ENCODE assay signal across 12 mouse cellular contexts in the genomic region with DNA sequence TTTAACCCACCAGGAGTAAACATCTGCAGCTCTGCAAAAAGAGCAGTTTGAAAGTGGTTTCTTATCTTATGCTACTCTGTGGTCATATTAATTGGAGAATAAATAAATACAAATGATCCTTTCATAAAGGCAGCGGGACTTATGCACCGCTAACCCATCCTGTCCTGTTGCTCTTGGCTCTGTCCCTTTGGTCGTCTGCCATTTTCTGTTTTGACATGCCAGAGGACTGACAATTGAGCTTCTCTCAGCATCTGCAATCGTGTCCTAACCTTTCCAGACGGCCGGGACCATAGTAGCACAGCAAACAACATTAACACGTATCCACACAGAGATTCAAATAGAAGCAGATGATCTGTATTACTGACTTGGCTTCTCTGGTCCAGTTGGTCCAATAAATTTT. TPM values are rescaled to one million over a fixed set of nuclear protein-coding genes. Genes with fewer than 3 reads are reported as not detected.
A peak's percentile ranks its signal among the peaks of the same experiment; 100 is the strongest.
DNase-seq lines count a peak whose midpoint lies in the region; ATAC-seq and TF ChIP-seq lines count a peak whose summit lies in the region.
"Had no signal": no experiment of that assay in that cellular context is flagged by ENCODE, and none has a peak within 500 bp of the region (broad histone marks: within the 10 kb centered on the region; RNA-seq: fewer than 3 reads in every experiment).

No protein-coding gene starts in this region.

- no peak overlapping the region for H3K9ac ChIP-seq in lung, embryonic 14.5 days
- H3K9ac ChIP-seq in kidney, embryonic 16.5 days (replicated peaks; ENCODE audit: low read length), result no peak overlapping the region
- no peak overlapping the region for H3K9ac ChIP-seq in intestine, postnatal 0 days (ENCODE audit: low read depth, low read length)

- 36% methylated on average over 7 of the region's 7 CpGs for WGBS in lung, embryonic 14.5 days
- WGBS in kidney, embryonic 16.5 days, result 66% methylated on average over 7 of the region's 7 CpGs
- 70% methylated on average over 7 of the region's 7 CpGs for WGBS in intestine, postnatal 0 days

- no peaks in the 10 kb centered on the region for H3K4me1 ChIP-seq in lung, embryonic 14.5 days (ENCODE audit: insufficient read depth)
- H3K4me1 ChIP-seq in kidney, embryonic 16.5 days (ENCODE audit: insufficient read depth, low read length), result peaks cover 10% of the 10 kb centered on the region
- H3K4me1 ChIP-seq in intestine, postnatal 0 days (replicated peaks; ENCODE audit: control insufficient read depth, insufficient read depth, low read length), result no peaks in the 10 kb centered on the region

- no peak overlapping the region for H3K4me3 ChIP-seq in lung, embryonic 14.5 days (ENCODE audit: low read depth, low read length)
- no peak overlapping the region for H3K4me3 ChIP-seq in kidney, embryonic 16.5 days (ENCODE audit: low read length)
- no peak overlapping the region for H3K4me3 ChIP-seq in intestine, postnatal 0 days (ENCODE audit: low read depth, low read length)

- no peaks in the 10 kb centered on the region for H3K27me3 ChIP-seq in lung, embryonic 14.5 days (ENCODE audit: insufficient read depth, low read length)
- no peaks in the 10 kb centered on the region for H3K27me3 ChIP-seq in kidney, embryonic 16.5 days (ENCODE audit: insufficient read depth, low read length)
- no peaks in the 10 kb centered on the region for H3K27me3 ChIP-seq in intestine, postnatal 0 days (replicated peaks; ENCODE audit: control insufficient read depth, insufficient read depth, low read length)

- TF ChIP-seq CTCF in lung, embryonic 14.5 days (IDR thresholded peaks at IDR 0.05; ENCODE audit: low read depth), result no peak
- TF ChIP-seq CTCF in intestine, postnatal 0 days (IDR thresholded peaks at IDR 0.05; ENCODE audit: low read depth), result no peak

- no peak overlapping the region for H3K4me2 ChIP-seq in lung, embryonic 14.5 days
- H3K4me2 ChIP-seq in kidney, embryonic 16.5 days (replicated peaks; ENCODE audit: low read depth, low read length), result no peak overlapping the region
- H3K4me2 ChIP-seq in intestine, postnatal 0 days (replicated peaks; ENCODE audit: low read depth), result no peak overlapping the region

- H3K9me3 ChIP-seq in lung, embryonic 14.5 days (ENCODE audit: low read depth, low read length), result no peaks in the 10 kb centered on the region
- H3K9me3 ChIP-seq in kidney, embryonic 16.5 days (ENCODE audit: low read length), result no peaks in the 10 kb centered on the region
- H3K9me3 ChIP-seq in intestine, postnatal 0 days (ENCODE audit: control insufficient read depth), result no peaks in the 10 kb centered on the region

- H3K36me3 ChIP-seq in lung, embryonic 14.5 days (ENCODE audit: insufficient read depth), result no peaks in the 10 kb centered on the region
- no peaks in the 10 kb centered on the region for H3K36me3 ChIP-seq in kidney, embryonic 16.5 days (ENCODE audit: insufficient read depth, low read length)
- no peaks in the 10 kb centered on the region for H3K36me3 ChIP-seq in intestine, postnatal 0 days (ENCODE audit: control insufficient read depth, insufficient read depth)

- H3K27ac ChIP-seq in lung, embryonic 14.5 days (ENCODE audit: low read depth), result no peak overlapping the region
- H3K27ac ChIP-seq in kidney, embryonic 16.5 days (ENCODE audit: low read length), result no peak overlapping the region
- no peak overlapping the region for H3K27ac ChIP-seq in intestine, postnatal 0 days (ENCODE audit: low read depth, low read length)
- H3K27ac ChIP-seq: kidney, postnatal 0 days had no signal

- peak; percentile 49 for DNase-seq in adrenal gland, postnatal 10 days
- no peak for DNase-seq in adrenal gland, adult 18-20 months (ENCODE audit: low spot score in 2 of 2)
- DNase-seq in lung, embryonic 14.5 days, result peak; percentile 58
- DNase-seq in lung, postnatal 25 days (ENCODE audit: low spot score), result no peak
- DNase-seq in heart, adult 8-10 months (ENCODE audit: low spot score), result peak; percentile 74
- no peak for DNase-seq in embryo, embryonic 10.5 days (ENCODE audit: low spot score)

- ATAC-seq in lung, embryonic 14.5 days (ENCODE audit: insufficient read depth), result peak; percentile 44; the same call in 1 of the 2 replicates
- ATAC-seq in kidney, embryonic 16.5 days (ENCODE audit: low FRiP score, low TSS enrichment), result peak; percentile 35; the same call in 1 of the 2 replicates
- no peak for ATAC-seq in intestine, postnatal 0 days

RNA-seq across cellular contexts. Expression of gene Col6a6, which starts 53.1 kb away (rescaled TPM):
- total RNA-seq in adrenal gland, postnatal 10 days (2021), result 10 to 100 TPM in 1 of 2 experiments, 1 to 10 TPM in 1; 9.3 to 11.5 TPM
- 1 to 10 TPM in 1 of 2 experiments, under 1 TPM in 1; 0.96 to 2.1 TPM for total RNA-seq in adrenal gland, adult 18-20 months (2021)
- polyA plus RNA-seq in lung, embryonic 14.5 days (2014; fragmentation: Nextera tagmentation; extraction: Ambion mirVana), result 1.3 and 1.6 TPM in 2 replicates
- total RNA-seq in heart, adult 8-10 months (2022), result 1 to 10 TPM; 2.3 to 4.3 (median 3.4) TPM
- 0.92 and 1.1 TPM in 2 replicates for polyA plus RNA-seq in kidney, embryonic 16.5 days (2015; fragmentation: Nextera tagmentation; extraction: Ambion mirVana)
- polyA plus RNA-seq in intestine, postnatal 0 days (2015; fragmentation: Nextera tagmentation; extraction: Ambion mirVana), result 0.14 TPM in 2 replicates
- total RNA-seq: megakaryocyte-erythroid progenitor cell, adult 5-6 weeks; MEL; neutrophil, adult 5-6 weeks had no signal

Comparison
In these comparisons a context has a peak if more than half of its experiments do, and no peak if none do; other contexts are left out.
1. DNase-seq: peak in adrenal gland, postnatal 10 days (single experiment), lung, embryonic 14.5 days (single experiment) and heart, adult 8-10 months (single experiment); none in adrenal gland, adult 18-20 months (0 of 2), lung, postnatal 25 days (single experiment) and embryo, embryonic 10.5 days (single experiment).